Mouse (Mus musculus) splenic B cell, adult 2 months (primary cell): ENCODE measurements around the gene Scn5a.
A peak's percentile ranks its signal among the peaks of the same experiment; 100 is the strongest.

ENCODE experiments used
- DNase-seq: peaks from one replicate; pipeline ENCODE4 v3.0.0-alpha.2; 2011; ENCODE audit warnings: low read depth, low spot score
- H3K27me3 ChIP-seq: 2 replicates; pipeline ENCODE4 v1.6.1; 2012; ENCODE audit warnings: mild to moderate bottlenecking, low read length, moderate library complexity, mixed read lengths; ENCODE audit not compliant: control insufficient read depth, poor library complexity, insufficient read depth, severe bottlenecking
- H3K36me3 ChIP-seq: 2 replicates; pipeline ENCODE4 v1.6.1; 2012; ENCODE audit warnings: mild to moderate bottlenecking, low read length, moderate library complexity, mixed read lengths; ENCODE audit not compliant: control insufficient read depth, poor library complexity, insufficient read depth, severe bottlenecking

Scn5a gene

DNA sequence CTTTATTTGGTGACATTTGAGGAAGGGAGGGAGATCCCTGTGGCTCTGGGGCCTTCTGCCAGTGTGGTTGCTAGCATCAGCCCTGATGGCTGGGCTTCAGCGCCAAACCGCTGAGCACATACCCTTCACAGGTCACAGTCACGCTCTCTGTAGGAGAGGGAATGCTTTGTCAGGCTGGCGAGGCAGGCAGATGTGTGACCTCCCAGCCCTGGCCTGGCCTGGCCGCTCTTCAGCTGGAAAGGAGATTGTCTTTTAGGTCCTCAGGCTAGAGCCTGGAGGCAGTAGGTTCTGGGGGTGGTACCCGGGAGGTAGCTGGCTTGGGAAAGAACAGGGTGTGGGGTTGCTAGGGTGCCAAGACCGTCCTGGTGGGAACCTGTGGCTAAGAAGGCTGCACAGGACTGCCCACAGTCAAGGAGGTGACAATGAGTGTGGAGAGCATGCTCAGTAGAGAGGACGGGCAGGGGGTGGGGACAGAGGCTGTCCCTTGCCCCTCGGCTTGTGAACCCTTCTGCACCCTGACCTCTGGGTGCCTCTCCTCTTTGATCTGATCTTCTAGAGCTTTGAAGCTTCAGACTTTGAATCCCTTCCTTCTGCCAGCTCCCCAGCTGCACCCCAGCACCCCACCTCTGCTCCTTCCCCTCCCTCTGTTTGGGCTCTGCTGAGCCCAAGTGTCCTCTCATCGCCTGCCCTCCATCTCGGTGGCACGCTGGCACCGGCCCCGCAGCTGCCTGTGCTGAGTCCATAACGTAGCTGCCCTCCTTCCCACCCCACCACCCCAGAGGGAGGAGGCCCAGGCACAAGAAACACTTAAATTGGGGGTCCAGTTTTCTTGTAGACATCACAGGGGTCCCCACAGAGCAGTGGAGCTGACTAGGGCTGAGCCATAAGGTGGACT, 103.9 kb downstream of the Scn5a start:
- Histone ChIP-seq H3K27me3 (no peaks in the 10 kb centered on the region), H3K36me3 (no peaks in the 10 kb centered on the region)
- DNase-seq: no peak

DNA sequence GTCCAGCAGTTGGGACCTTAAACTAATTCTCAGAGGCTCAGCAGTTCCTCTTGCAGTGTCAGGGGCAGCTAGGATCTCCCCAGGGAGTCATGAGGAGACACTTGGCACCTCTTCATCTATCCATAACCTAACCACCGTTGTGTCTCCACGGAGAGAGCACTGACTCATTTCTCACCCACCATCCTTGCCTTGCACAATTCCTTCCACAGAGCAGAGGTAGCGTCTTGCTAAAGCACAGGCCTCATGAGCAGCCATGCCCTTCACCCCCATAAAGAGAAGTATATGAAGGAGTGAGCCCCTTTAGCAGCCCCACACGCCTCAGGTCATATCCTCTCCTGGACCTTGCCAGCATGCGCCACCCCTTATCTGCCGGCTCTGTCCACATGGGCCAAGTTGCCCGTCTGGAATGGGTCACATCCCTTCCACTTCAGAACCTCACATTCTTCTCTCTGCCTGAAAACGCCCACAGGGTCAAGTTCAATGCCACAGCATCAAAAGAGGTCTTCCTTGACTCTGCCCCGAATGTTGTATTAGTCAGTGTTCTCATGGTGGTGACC, 105.1 kb downstream of the Scn5a start:
- Histone ChIP-seq H3K27me3 (no peaks in the 10 kb centered on the region), H3K36me3 (no peaks in the 10 kb centered on the region)
- DNase-seq: no peak

DNA sequence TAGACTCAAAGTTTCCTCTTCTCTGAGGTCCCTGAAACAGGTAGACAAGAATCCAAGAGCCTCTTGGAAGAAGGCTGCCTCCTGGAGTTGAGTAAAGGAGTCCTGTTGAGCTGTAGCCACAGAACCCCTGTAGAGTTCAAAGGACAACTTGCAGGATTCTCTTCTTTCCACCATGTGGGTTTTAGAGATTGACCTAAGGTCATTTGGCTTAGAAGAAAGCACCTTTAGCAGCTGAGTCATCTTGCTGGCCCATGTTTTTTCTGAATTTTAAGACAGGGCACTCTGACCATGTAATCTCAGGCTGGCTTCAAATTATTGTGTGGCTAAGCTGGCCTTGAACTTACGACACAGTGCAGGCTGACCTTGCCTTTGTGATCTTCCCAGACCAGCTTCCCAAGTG, 105.8 kb downstream of the Scn5a start:
- no peak for DNase-seq
- no peaks in the 10 kb centered on the region for H3K36me3 ChIP-seq
- no peaks in the 10 kb centered on the region for H3K27me3 ChIP-seq

DNA sequence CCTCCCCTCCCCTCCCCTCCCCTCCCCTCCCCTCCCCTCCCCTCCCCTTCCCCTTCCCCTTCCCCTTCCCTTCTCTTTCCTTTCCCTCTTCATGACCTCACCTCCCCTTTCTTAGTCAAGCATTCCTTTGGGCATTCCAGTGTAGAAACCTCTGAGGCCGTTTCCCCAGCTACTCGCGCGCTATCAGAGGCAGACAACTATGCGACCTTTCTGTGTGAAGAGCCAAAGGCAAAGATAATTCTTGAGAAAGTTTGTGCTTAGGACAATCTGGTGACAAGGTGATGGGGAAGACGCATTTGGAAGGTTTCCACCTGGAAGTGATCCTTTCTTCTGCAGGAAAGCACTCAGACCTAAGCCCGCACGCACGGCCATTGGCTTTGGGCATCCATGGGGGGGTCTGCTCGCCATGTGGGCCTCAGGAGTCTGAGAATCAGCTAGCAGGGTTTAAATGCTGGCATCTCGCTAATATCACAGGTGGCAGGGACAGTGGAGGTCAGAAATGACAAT, 106.4 kb downstream of the Scn5a start:
- Histone ChIP-seq H3K27me3 (no peaks in the 10 kb centered on the region), H3K36me3 (no peaks in the 10 kb centered on the region)
- DNase-seq: no peak

DNA sequence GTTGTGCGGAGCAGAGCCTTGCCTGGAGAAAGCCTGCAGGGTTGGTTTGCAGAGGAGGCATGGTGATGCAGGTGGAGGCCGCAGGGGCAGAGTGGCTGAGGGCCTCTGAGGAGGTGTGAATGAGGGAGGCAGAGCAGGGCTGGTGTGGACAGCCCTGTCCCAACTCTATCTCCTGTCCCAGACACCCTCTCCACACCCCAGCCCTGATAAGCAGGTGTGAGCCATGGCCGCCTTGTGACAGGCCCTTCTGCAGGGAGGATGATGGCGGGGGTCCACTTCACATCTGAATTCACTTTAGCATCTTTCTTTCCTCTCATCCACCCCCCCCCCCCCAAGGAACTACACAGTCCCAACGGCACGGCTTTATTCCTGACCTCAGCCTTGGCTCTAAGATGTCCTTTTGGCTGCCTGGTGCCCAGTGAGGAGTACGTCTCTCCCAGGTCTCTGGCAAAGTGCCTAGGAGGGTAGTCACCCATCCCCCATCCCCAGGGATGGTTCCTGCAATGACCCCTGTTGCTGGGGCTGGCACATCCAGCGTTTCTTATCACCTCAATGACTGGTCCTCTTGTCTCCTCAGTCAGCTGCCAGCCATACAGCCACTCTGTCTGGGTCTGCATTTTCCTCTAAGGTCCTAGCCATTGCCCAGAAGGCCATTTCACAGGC, 109.0 kb downstream of the Scn5a start:
- no peaks in the 10 kb centered on the region for H3K27me3 ChIP-seq
- DNase-seq: no peak
- H3K36me3 ChIP-seq: no peaks in the 10 kb centered on the region; the same call in 1 of the 2 replicates

DNA sequence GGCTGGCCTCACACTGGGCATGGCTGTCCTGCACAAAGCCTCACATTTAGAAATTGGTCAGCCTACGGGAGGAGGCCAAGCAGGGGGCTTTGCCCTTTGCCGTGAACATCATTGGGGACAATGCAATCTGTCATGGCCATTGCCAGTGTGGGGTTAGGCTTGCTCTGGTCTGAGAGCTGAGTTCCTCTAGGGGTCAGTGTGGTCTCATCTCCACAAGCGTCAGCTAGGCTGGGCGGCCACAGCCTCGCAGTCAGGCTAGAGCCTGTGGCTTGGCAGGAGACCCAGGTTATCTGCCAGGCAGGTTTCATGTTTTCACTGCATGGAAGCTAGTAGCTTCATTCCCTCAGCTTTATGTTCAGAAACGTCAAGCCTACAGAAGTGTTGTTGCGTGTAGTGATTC, 113.2 kb downstream of the Scn5a start:
- Histone ChIP-seq H3K36me3 (peaks cover 5% of the 10 kb centered on the region; the same call in 1 of the 2 replicates), H3K27me3 (no peaks in the 10 kb centered on the region)
- DNase-seq: no peak

DNA sequence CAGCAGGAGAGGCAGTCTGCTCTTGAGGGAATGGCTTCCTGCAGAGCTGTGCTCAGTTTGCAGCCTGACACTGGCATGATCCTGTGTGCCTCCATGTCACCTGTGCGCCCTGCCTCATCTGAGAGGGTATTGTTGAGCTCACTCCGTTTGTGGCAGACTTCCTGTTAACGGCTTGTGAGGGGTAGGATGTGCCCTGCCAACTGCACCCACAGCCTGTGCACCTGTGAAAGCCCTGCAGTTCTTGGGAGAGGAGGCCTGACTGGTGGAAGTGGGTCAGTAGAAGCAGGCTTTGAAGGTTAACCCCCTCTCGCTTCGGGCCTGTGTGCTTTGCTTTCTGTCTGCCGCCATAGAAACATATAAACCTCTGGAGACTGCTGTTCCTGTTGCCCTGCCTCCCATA, 113.8 kb downstream of the Scn5a start:
- peaks cover 5% of the 10 kb centered on the region; the same call in 1 of the 2 replicates for H3K36me3 ChIP-seq
- DNase-seq: no peak
- H3K27me3 ChIP-seq: no peaks in the 10 kb centered on the region

DNA sequence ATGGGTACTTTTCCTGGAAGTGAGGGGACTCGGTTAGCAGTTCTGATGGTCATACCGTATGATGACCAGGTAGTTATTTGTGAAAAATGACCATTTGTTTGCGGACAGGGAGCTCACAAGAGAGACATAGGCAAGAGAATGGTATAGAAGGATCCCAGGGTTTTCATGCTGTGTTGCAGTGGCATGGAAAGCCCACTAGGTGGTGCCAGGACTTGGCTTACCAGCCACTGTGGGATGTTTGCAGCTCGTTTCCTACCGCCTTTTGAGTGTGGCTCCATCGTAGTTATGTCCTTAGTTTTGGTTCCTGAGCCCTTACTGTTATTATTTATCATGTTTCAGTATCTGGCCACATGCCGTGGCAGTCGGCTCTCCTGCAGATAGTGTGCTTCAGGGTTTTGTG, 118.4 kb downstream of the Scn5a start:
- no peaks in the 10 kb centered on the region for H3K27me3 ChIP-seq
- DNase-seq: peak; percentile 59
- H3K36me3 ChIP-seq: peaks cover 5% of the 10 kb centered on the region

DNA sequence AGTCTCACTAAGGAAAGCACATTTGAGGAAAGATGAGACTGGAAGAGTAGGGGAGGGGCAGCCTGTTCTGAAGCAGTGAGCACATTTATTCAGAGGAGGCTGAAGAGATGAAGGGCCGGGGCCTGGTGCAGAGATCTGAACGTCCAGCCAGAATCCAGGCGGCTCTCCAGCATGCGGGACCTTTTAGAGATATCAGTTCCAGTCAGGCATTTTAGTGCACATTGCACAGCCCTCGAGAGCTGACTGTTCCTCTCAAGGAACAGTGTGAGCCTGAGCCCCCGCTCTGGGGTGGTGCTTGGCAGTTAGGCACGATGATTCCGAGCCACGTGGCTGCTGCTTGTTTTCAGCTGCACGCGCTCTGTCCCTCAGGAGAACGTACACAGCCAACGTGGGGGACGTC, 121.7 kb downstream of the Scn5a start:
- no peak for DNase-seq
- peaks cover 2% of the 10 kb centered on the region for H3K36me3 ChIP-seq
- no peaks in the 10 kb centered on the region for H3K27me3 ChIP-seq

DNA sequence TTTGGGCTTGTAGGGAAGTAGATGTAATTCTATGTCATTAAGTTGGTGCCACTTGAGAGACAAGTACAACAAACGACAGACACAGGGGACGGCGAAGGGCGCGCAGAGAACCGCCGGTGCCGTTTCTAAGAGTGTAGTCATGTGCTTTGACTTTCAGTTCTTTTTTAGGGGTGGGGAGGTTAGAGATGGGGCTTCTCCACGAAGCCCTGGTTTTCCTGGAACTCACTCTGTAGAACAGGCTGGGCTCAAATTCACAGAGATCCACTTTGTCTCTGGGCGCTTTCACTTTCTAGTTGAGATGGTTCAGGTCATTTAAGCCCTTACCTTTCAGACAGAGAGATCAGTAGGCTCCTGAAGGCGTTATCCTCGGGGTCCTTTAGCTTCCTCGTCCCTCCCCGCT, 122.8 kb downstream of the Scn5a start:
- Histone ChIP-seq H3K36me3 (peaks cover 4% of the 10 kb centered on the region), H3K27me3 (no peaks in the 10 kb centered on the region)
- no peak for DNase-seq

DNA sequence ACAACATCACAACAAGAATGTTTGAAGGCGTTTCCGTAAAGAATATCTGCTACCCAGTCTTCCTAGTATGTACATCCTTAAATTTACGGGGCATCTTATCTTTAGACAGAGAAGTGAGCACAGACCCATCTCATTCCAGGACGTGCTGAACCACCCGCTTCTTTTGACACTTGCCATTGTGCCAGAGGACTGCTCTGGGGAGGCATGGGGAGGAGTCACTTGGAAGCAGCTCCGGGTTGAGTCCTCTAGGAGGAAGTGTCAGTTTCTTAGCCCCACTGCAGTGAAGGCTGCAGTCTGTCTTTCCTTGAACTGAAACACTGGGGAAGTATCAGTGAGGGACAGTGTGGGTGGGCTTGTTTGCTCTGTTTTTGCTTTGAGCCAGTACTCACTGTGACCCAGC, 133.1 kb downstream of the Scn5a start:
- Histone ChIP-seq H3K27me3 (no peaks in the 10 kb centered on the region), H3K36me3 (peaks cover 7% of the 10 kb centered on the region; the same call in 1 of the 2 replicates)
- peak; percentile 22 for DNase-seq

DNA sequence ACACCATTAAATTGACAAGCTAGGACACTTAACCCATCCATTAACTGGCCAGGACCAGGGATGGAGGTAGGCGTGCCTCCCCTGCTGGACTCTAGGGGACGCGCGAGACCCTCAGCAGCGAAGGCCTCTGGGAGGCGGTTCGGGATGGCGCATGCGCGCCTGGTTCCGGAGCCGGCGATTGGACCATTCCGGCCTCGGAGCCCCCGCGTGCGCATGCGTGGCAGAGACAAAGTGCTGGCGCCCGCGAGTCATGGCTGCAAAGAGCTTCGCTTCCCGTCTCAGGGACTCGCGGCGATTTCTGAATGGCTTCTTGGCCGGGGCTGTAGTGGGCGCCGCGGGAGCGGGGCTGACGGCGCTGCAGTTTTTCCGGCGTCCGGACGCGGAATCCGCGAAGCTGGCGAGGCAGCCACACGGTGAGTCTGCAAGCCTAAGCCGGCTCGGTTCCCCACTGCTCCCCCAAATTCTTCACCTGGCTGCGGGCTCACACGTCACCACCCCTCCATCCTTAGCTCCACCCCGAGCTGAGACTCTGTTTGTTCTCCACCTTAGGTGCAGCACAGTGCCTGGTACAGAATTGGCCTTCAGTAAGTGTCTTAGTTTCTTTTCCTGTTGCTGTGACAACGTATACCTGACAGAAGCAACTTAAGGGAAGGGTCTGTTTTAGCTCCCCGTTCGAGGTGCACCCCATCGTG, 133.9 kb downstream of the Scn5a start, which contains the start of gene Exog:
TSS of gene Exog (plus strand) at position 206 of the 692 bp plus-strand sequence.
- peak; percentile 96 for DNase-seq
- H3K36me3 ChIP-seq: peaks cover 4% of the 10 kb centered on the region; the same call in 1 of the 2 replicates
- H3K27me3 ChIP-seq: no peaks in the 10 kb centered on the region

DNA sequence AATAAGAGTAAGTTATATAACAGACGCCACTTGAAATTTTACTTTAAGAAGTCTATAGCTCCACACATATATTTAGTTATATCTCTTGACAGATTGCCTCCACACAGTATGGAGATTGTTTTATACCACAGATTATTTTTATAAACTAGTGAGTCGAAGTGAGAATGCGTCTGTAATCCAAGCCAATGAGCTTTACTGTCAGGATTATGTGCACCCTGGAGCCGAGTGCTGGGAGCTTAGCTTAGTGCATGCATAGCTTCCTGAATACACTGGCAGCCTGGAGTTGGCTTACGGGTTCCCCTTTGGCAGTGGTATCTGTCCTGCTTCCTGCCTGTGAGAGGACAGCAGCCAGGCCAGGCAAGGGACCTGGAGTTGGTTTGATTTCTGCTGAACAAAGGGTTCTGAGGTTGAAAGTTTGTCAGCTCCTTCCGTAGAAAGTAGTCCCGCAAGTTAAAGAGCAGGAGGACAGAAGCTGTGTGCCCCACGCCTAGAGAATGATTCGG, 140.3 kb downstream of the Scn5a start:
- no peak for DNase-seq
- H3K36me3 ChIP-seq: no peaks in the 10 kb centered on the region
- no peaks in the 10 kb centered on the region for H3K27me3 ChIP-seq

DNA sequence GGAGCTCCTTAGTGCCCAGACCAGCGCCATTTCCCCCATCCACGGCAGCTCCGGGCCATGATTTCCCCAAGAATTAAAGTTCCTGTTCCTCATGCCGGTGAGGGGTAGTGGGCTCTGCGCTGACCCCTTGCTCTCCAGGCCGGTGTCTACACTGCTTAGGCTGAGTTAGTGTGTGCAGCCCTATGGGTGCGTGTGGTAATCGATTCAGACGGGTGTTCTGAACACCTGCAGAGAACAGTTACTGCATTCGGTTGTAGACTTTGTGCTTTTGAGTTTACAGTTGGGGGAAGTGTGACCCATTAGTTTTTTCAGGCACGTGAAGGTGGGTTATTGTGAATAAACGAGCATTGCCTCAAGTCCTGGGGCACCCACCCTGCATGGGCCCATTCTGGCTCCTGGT, 140.8 kb downstream of the Scn5a start:
- Histone ChIP-seq H3K27me3 (no peaks in the 10 kb centered on the region), H3K36me3 (no peaks in the 10 kb centered on the region)
- no peak for DNase-seq
